Mouse (Mus musculus) limb, embryonic 14.5 days (tissue): ENCODE results near the gene 5031439G07Rik. TPM values are rescaled to one million over a fixed set of nuclear protein-coding genes. Genes with fewer than 3 reads are reported as not detected.

Experiments
- ATAC-seq: fragments of 200-750 bp; cut with Nextera tagmentation; 2 replicates; pipeline ENCODE4 v1.8.0; 2017; ENCODE audit warnings: low read depth, moderate number of reproducible peaks, moderate TSS enrichment; ENCODE audit not compliant: low FRiP score
- DNase-seq: peaks from one replicate; pipeline ENCODE4 v3.0.0-alpha.2; 2015; ENCODE audit warnings: low spot score
- H3K27ac ChIP-seq: fragments of 300-500 bp; sonication (generic); replicated peaks from 2 replicates; pipeline ENCODE4 v1.5.1; 2014; ENCODE audit warnings: low read depth, mild to moderate bottlenecking, low read length, moderate library complexity, mixed read lengths
- H3K27me3 ChIP-seq: fragments of 300-500 bp; sonication (generic); 2 replicates; pipeline ENCODE4 v1.6.1; 2014; ENCODE audit warnings: low read length, mixed read lengths; ENCODE audit not compliant: control insufficient read depth, insufficient read depth
- H3K36me3 ChIP-seq: fragments of 300-500 bp; sonication (generic); 2 replicates; pipeline ENCODE4 v1.6.1; 2014; ENCODE audit warnings: mild to moderate bottlenecking, low read length, moderate library complexity, mixed read lengths; ENCODE audit not compliant: control insufficient read depth, insufficient read depth
- H3K4me1 ChIP-seq: fragments of 300-500 bp; sonication (generic); 2 replicates; pipeline ENCODE4 v1.6.1; 2014; ENCODE audit warnings: antibody characterized with exemption, low read length, mixed read lengths; ENCODE audit not compliant: control insufficient read depth, insufficient read depth
- H3K4me2 ChIP-seq: fragments of 300-500 bp; sonication (generic); replicated peaks from 2 replicates; pipeline ENCODE4 v1.6.1; 2014; ENCODE audit warnings: low read depth, mild to moderate bottlenecking, low read length, moderate library complexity; ENCODE audit not compliant: severe bottlenecking
- H3K4me3 ChIP-seq: fragments of 300-500 bp; sonication (generic); replicated peaks from 2 replicates; pipeline ENCODE4 v1.5.1; 2014; ENCODE audit warnings: low read length
- H3K9ac ChIP-seq: fragments of 300-500 bp; sonication (generic); 2 replicates; pipeline ENCODE4 v1.6.1; 2014; ENCODE audit warnings: mild to moderate bottlenecking, low read depth, low read length, moderate library complexity; ENCODE audit not compliant: severe bottlenecking
- H3K9me3 ChIP-seq: fragments of 300-500 bp; sonication (generic); 2 replicates; pipeline ENCODE4 v1.6.1; 2016; ENCODE audit warnings: low read length; ENCODE audit not compliant: control insufficient read depth
- POLR2A ChIP-seq: fragments of 200-500 bp; IDR thresholded peaks from 2 replicates; pipeline ENCODE4 v1.8.0; 2012; ENCODE audit warnings: inconsistent platforms, mild to moderate bottlenecking, moderate library complexity, borderline replicate concordance; ENCODE audit not compliant: insufficient read depth, insufficient read length; ENCODE audit errors: extremely low read depth
- WGBS: fragments of 180-500 bp; shearing (Covaris S2); extraction: QIAGEN DNeasy Blood & Tissue Kit; methylation state at CpG from one replicate; pipeline ENCODE4 v1.1.7; 2014; 5-methylcytosine and 5-hydroxymethylcytosine counted together
- polyA plus RNA-seq, 2 experiments: library from polyadenylated mRNA; depleted of rRNA in 1 of 2; stranded (reverse) in 1 of 2; unstranded in 1 of 2; fragments of >200 nt; fragmentation: Nextera tagmentation in 1 of 2; extraction: Ambion mirVana in 1 of 2; gene quantifications; 2 replicates each; pipeline versions ENCODE4 v1.2.1 to v1.2.3; 2012 to 2014

The 5031439G07Rik gene
- polyA plus RNA-seq, 2 experiments: 12.3 to 21.8 TPM

DNA sequence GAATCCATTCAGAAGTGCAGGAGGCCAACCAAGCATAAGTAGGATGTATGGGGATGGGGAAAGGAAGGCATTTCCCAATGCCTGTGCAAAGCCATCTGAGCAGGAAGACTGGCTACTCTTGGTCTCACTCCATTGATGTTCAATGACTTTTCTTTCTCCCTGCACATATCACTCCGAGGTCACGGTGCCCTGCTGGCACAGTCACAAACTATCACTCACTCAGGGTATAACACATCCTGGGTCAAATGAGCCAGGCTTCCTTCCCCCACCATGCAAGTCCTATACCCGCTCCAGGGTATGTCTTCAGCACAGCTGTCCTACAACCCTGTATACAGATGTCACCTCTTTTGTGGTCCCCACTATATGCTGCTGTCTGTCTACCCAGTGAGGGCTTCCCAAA is 30.0 kb downstream of the 5031439G07Rik start:
- DNase-seq: no peak
- WGBS: 89% methylated on average over 3 of the region's 3 CpGs
- no peak overlapping the region for H3K9ac ChIP-seq
- TF ChIP-seq POLR2A: no peak
- no peak overlapping the region for H3K4me3 ChIP-seq
- H3K27ac ChIP-seq: no peak overlapping the region
- H3K36me3 ChIP-seq: peaks cover 29% of the 10 kb centered on the region
- H3K4me1 ChIP-seq: no peaks in the 10 kb centered on the region
- ATAC-seq: no peak
- no peaks in the 10 kb centered on the region for H3K9me3 ChIP-seq
- H3K27me3 ChIP-seq: no peaks in the 10 kb centered on the region
- H3K4me2 ChIP-seq: no peak overlapping the region

DNA sequence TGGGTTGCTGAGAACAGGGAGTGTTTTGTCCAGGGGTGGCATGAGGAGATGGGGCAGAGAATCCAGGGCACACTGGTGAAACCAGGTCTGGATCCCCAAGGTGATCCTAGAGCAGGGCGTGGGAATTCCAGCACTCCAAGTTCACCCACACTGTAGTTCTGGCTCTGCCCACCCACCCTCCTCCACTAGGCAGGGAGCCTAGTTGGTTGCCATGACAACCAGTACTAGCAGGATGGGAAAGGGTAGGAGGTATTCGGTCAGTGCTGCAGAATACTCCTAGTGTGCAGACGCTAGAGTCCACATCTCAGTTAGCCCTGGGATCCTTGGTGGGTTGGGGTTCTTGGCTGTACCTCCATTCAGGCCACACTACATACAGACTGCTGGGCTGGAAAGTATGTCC is 30.5 kb downstream of the 5031439G07Rik start:
- no peaks in the 10 kb centered on the region for H3K27me3 ChIP-seq
- no peak overlapping the region for H3K4me3 ChIP-seq
- H3K36me3 ChIP-seq: peaks cover 33% of the 10 kb centered on the region
- ATAC-seq (no peak), DNase-seq (peak; percentile 17)
- no peaks in the 10 kb centered on the region for H3K4me1 ChIP-seq
- H3K4me2 ChIP-seq: no peak overlapping the region
- no peaks in the 10 kb centered on the region for H3K9me3 ChIP-seq
- H3K27ac ChIP-seq: no peak overlapping the region
- TF ChIP-seq POLR2A: no peak
- no peak overlapping the region for H3K9ac ChIP-seq
- 44% methylated on average over 3 of the region's 3 CpGs for WGBS

DNA sequence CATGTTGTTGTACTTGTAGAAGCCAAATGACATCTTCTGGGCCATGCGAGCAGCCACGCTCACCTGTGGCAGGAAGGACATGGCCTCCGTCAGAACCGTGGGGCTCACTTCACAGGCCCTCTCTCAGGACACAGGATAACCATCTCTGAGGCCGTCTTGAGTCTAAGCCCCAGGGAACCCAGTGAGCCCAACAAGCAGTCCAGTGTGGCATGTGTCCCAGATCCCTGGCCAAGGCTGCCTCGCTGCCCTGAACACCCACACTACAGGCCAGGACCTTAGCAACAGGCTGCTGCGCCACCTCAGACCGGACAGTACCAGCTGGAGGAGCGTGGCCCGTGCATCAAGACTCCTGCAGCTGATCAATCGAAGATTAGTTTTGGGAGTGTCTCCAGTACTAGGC is 35.1 kb downstream of the 5031439G07Rik start:
- Histone ChIP-seq H3K4me3 (no peak overlapping the region), H3K27ac (no peak overlapping the region), H3K9ac (no peak overlapping the region), H3K4me1 (no peaks in the 10 kb centered on the region), H3K9me3 (no peaks in the 10 kb centered on the region), H3K4me2 (no peak overlapping the region), H3K36me3 (peaks cover 65% of the 10 kb centered on the region), H3K27me3 (no peaks in the 10 kb centered on the region)
- ATAC-seq (no peak), DNase-seq (no peak)
- WGBS: 94% methylated on average over 11 of the region's 11 CpGs
- TF ChIP-seq POLR2A: no peak

DNA sequence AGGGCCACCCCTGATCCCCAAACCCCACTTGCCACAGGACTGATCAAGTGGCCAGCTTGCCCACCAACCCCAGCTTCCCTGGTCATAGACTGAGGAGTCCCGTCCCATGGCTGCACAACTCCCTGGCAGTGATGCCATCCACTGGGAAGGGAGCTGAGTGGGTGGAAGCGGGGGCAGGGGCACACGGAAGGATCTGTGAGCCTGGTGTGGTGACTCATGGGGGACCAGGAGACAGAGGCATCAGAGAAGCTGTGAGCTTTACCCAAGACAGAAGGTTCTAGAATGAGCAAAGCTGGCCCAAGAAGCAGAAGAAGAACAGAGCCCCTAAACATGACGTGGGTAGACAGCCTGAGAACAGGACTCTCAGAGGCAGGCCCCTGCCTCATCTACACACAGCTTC is 38.3 kb downstream of the 5031439G07Rik start:
- H3K27me3 ChIP-seq: no peaks in the 10 kb centered on the region
- no peak overlapping the region for H3K4me3 ChIP-seq
- no peak for DNase-seq
- ATAC-seq: no peak
- H3K36me3 ChIP-seq: peaks cover 62% of the 10 kb centered on the region
- no peak overlapping the region for H3K27ac ChIP-seq
- WGBS: 100% methylated on average over 4 of the region's 4 CpGs
- H3K4me1 ChIP-seq: no peaks in the 10 kb centered on the region
- H3K4me2 ChIP-seq: no peak overlapping the region
- no peak overlapping the region for H3K9ac ChIP-seq
- no peaks in the 10 kb centered on the region for H3K9me3 ChIP-seq
- TF ChIP-seq POLR2A: no peak

DNA sequence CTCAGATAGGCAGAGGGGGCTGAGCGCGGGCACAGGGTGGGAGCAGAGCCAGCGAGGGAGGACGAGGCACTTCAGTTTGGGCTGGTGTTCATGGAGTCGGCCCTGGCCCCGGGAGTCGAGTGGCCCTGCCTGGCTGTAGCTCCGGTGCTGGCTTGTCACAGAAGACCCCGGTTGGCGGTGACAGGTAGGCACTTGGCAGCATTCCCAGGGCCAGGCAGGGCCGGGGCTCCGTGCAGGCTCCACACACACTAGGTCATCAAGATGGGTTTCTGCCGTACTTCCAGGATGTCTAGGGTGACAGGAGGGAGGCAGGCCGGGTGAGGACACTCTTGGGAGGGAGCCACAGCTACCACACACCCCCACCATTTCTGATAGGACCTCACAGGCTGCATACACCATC is 39.4 kb downstream of the 5031439G07Rik start:
- H3K27me3 ChIP-seq: no peaks in the 10 kb centered on the region
- peaks cover 61% of the 10 kb centered on the region for H3K36me3 ChIP-seq
- no peak overlapping the region for H3K4me3 ChIP-seq
- no peak overlapping the region for H3K4me2 ChIP-seq
- no peaks in the 10 kb centered on the region for H3K4me1 ChIP-seq
- 91% methylated on average over 14 of the region's 14 CpGs for WGBS
- DNase-seq: no peak
- H3K9ac ChIP-seq: no peak overlapping the region
- no peaks in the 10 kb centered on the region for H3K9me3 ChIP-seq
- H3K27ac ChIP-seq: no peak overlapping the region
- no peak for TF ChIP-seq POLR2A
- no peak for ATAC-seq

DNA sequence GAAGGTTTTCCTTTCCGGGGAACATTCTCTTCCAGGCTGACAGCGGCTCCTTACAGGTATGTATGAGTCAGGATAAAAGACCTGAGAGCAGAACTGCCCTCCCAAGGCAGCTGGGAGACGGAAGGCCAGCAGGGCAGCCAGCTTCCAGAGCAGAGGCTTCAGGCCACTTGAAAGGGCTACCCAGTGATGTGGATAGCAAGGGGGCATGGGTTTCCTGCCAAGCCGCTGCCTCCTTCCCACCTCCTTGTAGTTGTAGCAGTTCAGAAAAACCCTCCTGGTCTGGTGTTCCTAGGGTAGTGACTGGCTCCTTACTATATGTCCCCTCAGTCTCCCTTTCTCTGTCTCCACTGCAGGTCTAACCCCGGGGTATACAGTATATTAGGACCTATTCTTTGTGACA is 44.0 kb downstream of the 5031439G07Rik start:
- H3K4me1 ChIP-seq: no peaks in the 10 kb centered on the region
- no peaks in the 10 kb centered on the region for H3K9me3 ChIP-seq
- no peak overlapping the region for H3K4me2 ChIP-seq
- ATAC-seq (no peak), DNase-seq (no peak)
- no peak overlapping the region for H3K27ac ChIP-seq
- no peak for TF ChIP-seq POLR2A
- H3K27me3 ChIP-seq: no peaks in the 10 kb centered on the region
- H3K9ac ChIP-seq: no peak overlapping the region
- peaks cover 52% of the 10 kb centered on the region for H3K36me3 ChIP-seq
- no peak overlapping the region for H3K4me3 ChIP-seq
- whole genome bisulfite sequencing: 74% methylated on average over 5 of the region's 5 CpGs
